ENCODE assay signal across 7 mouse cellular contexts in genomic region chr11:105151226-105152016, GRCm38 (mm10). TPM values are rescaled to one million over a fixed set of nuclear protein-coding genes. Genes with fewer than 3 reads are reported as not detected.
DNase-seq lines count a peak whose midpoint lies in the region; ATAC-seq and TF ChIP-seq lines count a peak whose summit lies in the region.

No protein-coding gene starts in this region.

- H3K9ac ChIP-seq in hindbrain, embryonic 12.5 days = no peak overlapping the region
- peak overlapping the region; percentile 30; the same call in 1 of the 2 replicates for H3K9ac ChIP-seq in midbrain, embryonic 16.5 days (ENCODE audit: low read depth, low read length)

- WGBS in hindbrain, embryonic 12.5 days = 25% methylated on average over 18 of the region's 19 CpGs
- 23% methylated on average over 17 of the region's 19 CpGs for WGBS in midbrain, embryonic 16.5 days

- peaks cover 76% of the 10 kb centered on the region for H3K4me1 ChIP-seq in G1E (ENCODE audit: insufficient read depth, low read depth, low read length)
- peaks cover 18% of the 10 kb centered on the region for H3K4me1 ChIP-seq in hindbrain, embryonic 12.5 days
- peaks cover 9% of the 10 kb centered on the region for H3K4me1 ChIP-seq in midbrain, embryonic 16.5 days (ENCODE audit: control insufficient read depth, insufficient read depth, low read length)

- H3K4me3 ChIP-seq in G1E (ENCODE audit: low read depth, low read length) = peak overlapping the region; percentile 62; the same call in 1 of the 2 replicates
- no peak overlapping the region for H3K4me3 ChIP-seq in hindbrain, embryonic 12.5 days
- H3K4me3 ChIP-seq in midbrain, embryonic 16.5 days (ENCODE audit: low read depth, low read length) = no peak overlapping the region; the same call in 1 of the 2 replicates

- H3K9me3 ChIP-seq in G1E (replicated peaks) = no peaks in the 10 kb centered on the region
- H3K9me3 ChIP-seq in hindbrain, embryonic 12.5 days (replicated peaks) = no peaks in the 10 kb centered on the region
- no peaks in the 10 kb centered on the region for H3K9me3 ChIP-seq in midbrain, embryonic 16.5 days (replicated peaks; ENCODE audit: control insufficient read depth, low read length, poor library complexity, severe bottlenecking)

- no peaks in the 10 kb centered on the region for H3K36me3 ChIP-seq in G1E (replicated peaks)
- H3K36me3 ChIP-seq in hindbrain, embryonic 12.5 days = no peaks in the 10 kb centered on the region
- no peaks in the 10 kb centered on the region for H3K36me3 ChIP-seq in midbrain, embryonic 16.5 days (ENCODE audit: control insufficient read depth, insufficient read depth, low read length)

- DNase-seq in G1E (ENCODE audit: low spot score) = peak; percentile 64
- no peak for DNase-seq in left cerebral cortex, adult 9 months (ENCODE audit: low spot score in 2 of 2)
- DNase-seq in urinary bladder, adult 18-20 months (ENCODE audit: low spot score in 2 of 2) = no peak
- DNase-seq in cerebellum, postnatal 10 days = no peak

- H3K4me2 ChIP-seq in hindbrain, embryonic 12.5 days (replicated peaks) = peak overlapping the region; percentile 25
- peak overlapping the region; percentile 42 for H3K4me2 ChIP-seq in midbrain, embryonic 16.5 days (ENCODE audit: low read length)

- no peak overlapping the region for H3K27ac ChIP-seq in hindbrain, embryonic 12.5 days
- no peak overlapping the region for H3K27ac ChIP-seq in midbrain, embryonic 16.5 days (ENCODE audit: low read length)

- TF ChIP-seq CTCF in G1E (IDR thresholded peaks at IDR 0.05; ENCODE audit: low read depth, low read length) = no peak

- no peaks in the 10 kb centered on the region for H3K27me3 ChIP-seq in G1E (ENCODE audit: insufficient read depth, low read length)
- no peaks in the 10 kb centered on the region for H3K27me3 ChIP-seq in hindbrain, embryonic 12.5 days
- no peaks in the 10 kb centered on the region for H3K27me3 ChIP-seq in midbrain, embryonic 16.5 days (ENCODE audit: control insufficient read depth, insufficient read depth, low read depth, low read length)

- peak; percentile 56 for ATAC-seq in CD4-positive, CD25-positive, alpha-beta regulatory T cell, adult 4 months
- ATAC-seq in G1E (ENCODE audit: extremely low read depth, insufficient number of reproducible peaks, low FRiP score, poor library complexity, severe bottlenecking) = no peak
- ATAC-seq in hindbrain, embryonic 12.5 days (ENCODE audit: low FRiP score) = no peak
- ATAC-seq in midbrain, embryonic 16.5 days = 0 out of 2 replicates have a peak, but pooled peaks have one; percentile 36

RNA-seq across cellular contexts. Expression of gene Gm10842, which starts 4.7 kb away (rescaled TPM):
- polyA plus RNA-seq in CD4-positive, CD25-positive, alpha-beta regulatory T cell, adult 4 months (2017; shearing (Covaris generic)) = not detected
- total RNA-seq in G1E (2014; fragmentation: Nextera tagmentation) (not detected in 2 replicates), G1E (2017) (not detected in 2 replicates)
- polyA plus RNA-seq in G1E (2012) = not detected in 2 replicates
- not detected in 2 replicates for polyA plus RNA-seq in hindbrain, embryonic 12.5 days (2016; fragmentation: Nextera tagmentation; extraction: Ambion mirVana)
- polyA plus RNA-seq in midbrain, embryonic 16.5 days (2015; fragmentation: Nextera tagmentation; extraction: Ambion mirVana) = not detected in 2 replicates

RNA-seq across cellular contexts. Expression of gene Mettl2, which starts 25.2 kb away (rescaled TPM):
- 10 to 100 TPM; 17.6 to 20.1 TPM for polyA plus RNA-seq in CD4-positive, CD25-positive, alpha-beta regulatory T cell, adult 4 months (2017; shearing (Covaris generic))
- total RNA-seq in G1E (2014; fragmentation: Nextera tagmentation) (59.2 and 62.9 TPM in 2 replicates), G1E (2017) (35.5 and 40.4 TPM in 2 replicates)
- 14.0 and 14.9 TPM in 2 replicates for polyA plus RNA-seq in G1E (2012)
- 33.9 and 37.4 TPM in 2 replicates for polyA plus RNA-seq in hindbrain, embryonic 12.5 days (2016; fragmentation: Nextera tagmentation; extraction: Ambion mirVana)
- 29.1 and 32.5 TPM in 2 replicates for polyA plus RNA-seq in midbrain, embryonic 16.5 days (2015; fragmentation: Nextera tagmentation; extraction: Ambion mirVana)

RNA-seq across cellular contexts. Expression of gene Tlk2, which starts 27.2 kb away (rescaled TPM):
- polyA plus RNA-seq in CD4-positive, CD25-positive, alpha-beta regulatory T cell, adult 4 months (2017; shearing (Covaris generic)) = 10 to 100 TPM; 12.6 to 24.4 TPM
- total RNA-seq in G1E (2014; fragmentation: Nextera tagmentation) = 187 and 232 TPM in 2 replicates
- total RNA-seq in G1E (2017) = 95.9 and 102 TPM in 2 replicates
- 20.4 and 23.3 TPM in 2 replicates for polyA plus RNA-seq in G1E (2012)
- polyA plus RNA-seq in hindbrain, embryonic 12.5 days (2016; fragmentation: Nextera tagmentation; extraction: Ambion mirVana) = 25.2 and 27.9 TPM in 2 replicates
- polyA plus RNA-seq in midbrain, embryonic 16.5 days (2015; fragmentation: Nextera tagmentation; extraction: Ambion mirVana) = 18.7 and 19.7 TPM in 2 replicates

Comparison
In these comparisons a context has a peak if more than half of its experiments do, and no peak if none do; other contexts are left out.
1. ATAC-seq: peak in CD4-positive, CD25-positive, alpha-beta regulatory T cell, adult 4 months (single experiment) and midbrain, embryonic 16.5 days (single experiment); none in G1E (single experiment) and hindbrain, embryonic 12.5 days (single experiment).